Mouse (Mus musculus): ENCODE data around the gene Enpp7. TPM values are rescaled to one million over a fixed set of nuclear protein-coding genes. Genes with fewer than 3 reads are reported as not detected.

Gene Enpp7
- polyA plus RNA-seq, 1 experiment from 2014 or later = not detected

DNA sequence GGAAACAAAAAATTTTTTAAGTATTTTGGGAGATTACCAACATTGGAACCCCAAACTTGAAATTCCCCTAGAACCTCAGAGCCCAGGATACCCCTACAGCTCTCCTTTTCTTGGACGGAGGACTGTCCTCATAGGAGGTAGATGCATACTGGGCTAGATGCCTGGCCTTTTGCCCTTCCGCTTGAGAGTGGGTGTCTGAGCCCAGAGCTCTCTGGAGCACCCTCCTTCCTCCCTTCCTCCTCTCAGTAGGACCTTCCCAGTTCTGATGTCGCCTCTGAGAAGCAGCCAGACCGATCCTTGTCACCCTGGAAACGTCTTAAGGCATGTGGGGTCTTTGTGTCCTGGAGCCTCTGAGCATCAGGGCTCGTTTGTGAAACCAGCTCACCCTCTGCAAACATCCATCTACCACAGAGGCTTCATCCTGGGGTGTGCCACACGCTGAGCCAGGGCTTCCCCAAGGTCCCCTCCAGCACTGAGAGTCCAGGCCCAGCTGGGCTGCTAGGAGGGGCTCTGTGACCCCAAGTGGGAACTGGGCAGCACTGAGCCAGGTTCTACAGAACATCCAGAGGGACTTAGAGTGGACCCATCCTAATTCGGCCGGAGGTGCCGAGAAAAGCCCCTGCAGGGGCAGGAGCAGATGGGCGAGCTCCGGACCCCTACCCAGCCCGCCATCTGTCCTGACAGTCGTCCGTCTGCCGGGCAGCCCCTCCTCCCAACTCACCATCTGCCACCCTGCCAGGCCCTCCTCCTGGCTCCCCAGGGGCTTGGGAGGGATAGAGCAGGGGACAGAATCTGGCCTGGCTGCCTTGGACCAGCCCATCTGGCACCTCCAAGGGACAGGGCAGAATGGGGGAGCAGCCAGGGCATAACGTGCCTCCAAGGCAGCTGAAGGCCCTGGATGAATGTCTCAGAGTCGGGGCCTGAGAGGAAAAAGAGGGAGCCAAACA, 15.3 kb upstream of the Enpp7 start:
- Histone ChIP-seq H3K4me3 (replicated peaks) (no peak overlapping the region), H3K36me3 (no peaks in the 10 kb centered on the region), H3K4me2 (no peak overlapping the region), H3K4me1 (replicated peaks) (no peaks in the 10 kb centered on the region), H3K9ac (no peak overlapping the region), H3K27ac (no peak overlapping the region), H3K27me3 (peaks cover 17% of the 10 kb centered on the region; the same call in 1 of the 2 replicates), H3K9me3 (replicated peaks) (no peaks in the 10 kb centered on the region)
- ATAC-seq (ENCODE audit: low read depth) (no peak), DNase-seq (no peak)
- WGBS (ENCODE audit: insufficient replicate concordance) = 44% methylated on average over 18 of the region's 18 CpGs

DNA sequence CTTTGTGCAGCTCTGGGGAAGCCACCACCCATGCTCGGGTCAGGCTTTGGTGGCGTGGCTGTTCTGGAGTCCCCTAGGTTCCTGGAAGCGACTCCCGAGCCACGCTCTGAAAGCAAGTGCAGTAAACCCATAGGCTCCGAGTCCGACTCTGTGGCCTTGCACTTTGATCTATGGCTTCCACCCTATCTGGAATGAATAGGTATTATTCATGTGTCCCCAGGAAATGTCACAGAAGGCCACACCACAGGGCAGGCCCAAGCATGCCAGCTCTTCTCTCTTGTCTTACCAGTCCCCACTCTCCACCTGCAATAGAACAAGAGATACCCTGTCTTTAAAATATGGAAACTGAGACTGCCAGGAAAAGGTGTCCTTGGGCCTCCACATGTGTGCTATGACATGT, 13.6 kb upstream of the Enpp7 start:
- Histone ChIP-seq H3K4me3 (replicated peaks) (no peak overlapping the region), H3K36me3 (no peaks in the 10 kb centered on the region), H3K9ac (no peak overlapping the region), H3K27ac (no peak overlapping the region), H3K9me3 (replicated peaks) (no peaks in the 10 kb centered on the region), H3K4me2 (no peak overlapping the region), H3K27me3 (peaks cover 31% of the 10 kb centered on the region), H3K4me1 (replicated peaks) (no peaks in the 10 kb centered on the region)
- DNase-seq = no peak
- 64% methylated on average over 7 of the region's 7 CpGs for WGBS (ENCODE audit: insufficient replicate concordance)
- ATAC-seq (ENCODE audit: low read depth) = no peak

DNA sequence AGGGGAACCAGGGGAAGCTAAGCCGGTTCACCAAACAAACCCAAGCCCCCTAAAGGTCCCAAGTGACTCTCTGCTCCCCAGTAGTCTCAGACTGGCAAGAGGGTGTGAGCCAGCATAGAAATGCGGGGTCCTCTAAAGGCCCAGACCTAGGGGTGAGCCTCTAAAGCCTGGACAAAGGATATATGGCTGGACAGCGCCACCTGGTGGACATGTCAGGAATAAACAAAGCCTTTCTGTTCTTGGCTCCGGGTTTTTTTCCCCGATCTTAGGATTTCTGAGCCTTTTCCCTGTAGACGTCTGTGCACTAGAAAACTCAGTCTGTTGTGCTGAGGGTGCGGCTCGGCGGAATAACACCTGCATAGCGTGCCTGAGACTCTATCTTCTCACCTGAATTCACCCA, 12.6 kb upstream of the Enpp7 start:
- no peak overlapping the region for H3K27ac ChIP-seq

DNA sequence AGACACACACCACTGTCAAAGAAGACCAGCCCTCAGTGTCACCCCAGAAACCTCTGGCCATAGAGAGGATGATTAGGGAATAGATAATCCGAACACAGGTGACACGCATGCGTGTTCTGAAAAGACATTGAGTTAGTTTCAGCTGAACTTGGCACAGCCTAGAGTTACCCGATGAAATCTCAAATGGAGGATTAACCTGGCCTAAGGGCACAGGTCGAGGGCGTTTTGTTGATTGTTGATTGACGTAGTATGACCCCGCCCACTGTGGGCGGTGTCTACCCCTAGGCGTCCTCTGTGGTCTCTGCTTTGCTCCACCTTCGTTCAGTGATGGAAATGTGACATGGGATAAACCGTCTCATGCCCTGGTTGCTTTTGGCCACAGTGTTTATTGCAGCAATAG, 12.1 kb upstream of the Enpp7 start:
- H3K4me1 ChIP-seq (replicated peaks) = no peaks in the 10 kb centered on the region
- peak overlapping the region; percentile 38 for H3K4me2 ChIP-seq
- no peaks in the 10 kb centered on the region for H3K9me3 ChIP-seq (replicated peaks)
- H3K9ac ChIP-seq = no peak overlapping the region
- no peak overlapping the region for H3K27ac ChIP-seq
- ATAC-seq (ENCODE audit: low read depth) (peak; percentile 29; the same call in 1 of the 2 replicates), DNase-seq (no peak)
- H3K36me3 ChIP-seq = no peaks in the 10 kb centered on the region
- H3K4me3 ChIP-seq (replicated peaks) = no peak overlapping the region; the same call in 1 of the 2 replicates
- 17% methylated on average over 12 of the region's 12 CpGs for WGBS (ENCODE audit: insufficient replicate concordance)
- peaks cover 30% of the 10 kb centered on the region for H3K27me3 ChIP-seq

More for the DNA sequence above, 12.6 kb upstream of the Enpp7 start:
- H3K36me3 ChIP-seq = no peaks in the 10 kb centered on the region
- H3K4me3 ChIP-seq (replicated peaks) = no peak overlapping the region
- ATAC-seq (ENCODE audit: low read depth) (no peak), DNase-seq (peak; percentile 26)
- H3K4me1 ChIP-seq (replicated peaks) = no peaks in the 10 kb centered on the region
- H3K27me3 ChIP-seq = peaks cover 32% of the 10 kb centered on the region
- no peaks in the 10 kb centered on the region for H3K9me3 ChIP-seq (replicated peaks)
- H3K9ac ChIP-seq = no peak overlapping the region
- peak overlapping the region; percentile 38 for H3K4me2 ChIP-seq
- WGBS (ENCODE audit: insufficient replicate concordance) = 2% methylated on average over 10 of the region's 10 CpGs

DNA sequence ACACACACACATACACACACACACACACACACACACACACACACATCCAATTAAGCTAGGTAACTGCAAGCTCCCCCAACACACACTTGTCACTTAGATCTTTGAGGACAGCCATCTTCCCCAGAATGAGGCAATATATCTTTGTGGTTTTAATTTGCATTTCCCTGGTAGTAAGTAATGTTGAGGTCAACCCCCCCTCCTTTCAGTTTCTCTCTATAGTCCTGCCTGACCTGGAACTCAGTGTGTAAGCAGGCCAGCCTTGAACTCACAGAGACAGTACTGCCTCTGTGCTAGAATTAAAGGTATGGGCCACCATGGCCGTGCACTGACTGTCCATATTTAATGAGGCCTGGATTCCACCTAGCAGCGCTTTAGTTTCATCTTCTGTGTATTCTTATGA, 7.6 kb upstream of the Enpp7 start:
- H3K4me2 ChIP-seq = no peak overlapping the region
- H3K27me3 ChIP-seq = peaks cover 20% of the 10 kb centered on the region
- no peak overlapping the region for H3K9ac ChIP-seq
- no peak overlapping the region for H3K27ac ChIP-seq
- H3K4me3 ChIP-seq (replicated peaks) = no peak overlapping the region
- H3K36me3 ChIP-seq = no peaks in the 10 kb centered on the region
- no peak for ATAC-seq (ENCODE audit: low read depth)
- H3K4me1 ChIP-seq (replicated peaks) = no peaks in the 10 kb centered on the region
- WGBS (ENCODE audit: insufficient replicate concordance) = 59% methylated on average over 2 of the region's 2 CpGs
- no peaks in the 10 kb centered on the region for H3K9me3 ChIP-seq (replicated peaks)
- no peak for DNase-seq

DNA sequence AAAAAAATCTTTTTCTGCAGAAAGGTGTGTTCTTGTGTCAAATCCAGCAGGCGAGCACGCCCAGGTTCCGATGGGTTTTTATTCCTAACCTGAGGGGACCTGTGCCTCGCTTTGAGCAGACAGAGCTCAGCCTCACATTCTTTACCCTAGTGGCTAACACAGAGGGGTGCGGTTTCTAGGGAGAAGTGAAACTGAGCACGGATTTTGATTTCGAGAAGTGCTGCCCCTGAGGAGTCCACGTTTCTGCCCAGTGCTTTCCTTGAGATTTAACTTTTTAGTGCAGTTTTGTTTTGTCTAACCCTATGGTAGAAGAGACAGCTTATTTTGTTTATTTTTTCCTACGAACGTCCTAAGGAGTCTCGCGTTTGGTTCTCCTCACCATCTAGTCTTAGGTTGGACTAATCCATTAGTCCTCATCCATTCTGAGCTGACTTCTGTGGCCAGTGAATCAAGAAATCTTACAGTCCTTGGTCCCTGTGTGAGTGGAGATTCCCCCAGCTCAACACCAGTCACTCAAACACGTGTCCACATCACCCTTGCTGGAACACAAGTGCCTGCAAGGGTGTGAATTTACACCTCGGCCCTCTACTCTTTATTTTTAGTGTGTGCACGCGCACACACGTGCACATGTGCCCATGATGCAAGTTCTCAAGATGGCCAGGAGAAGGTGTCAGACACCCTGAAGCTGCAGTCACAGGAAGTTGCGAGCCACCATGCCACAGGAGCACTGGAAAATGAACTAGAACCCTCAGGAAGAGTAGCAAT, 6.8 kb upstream of the Enpp7 start:
- WGBS (ENCODE audit: insufficient replicate concordance) = 41% methylated on average over 18 of the region's 18 CpGs
- H3K36me3 ChIP-seq = no peaks in the 10 kb centered on the region
- no peaks in the 10 kb centered on the region for H3K4me1 ChIP-seq (replicated peaks)
- no peak overlapping the region for H3K4me3 ChIP-seq (replicated peaks)
- H3K9me3 ChIP-seq (replicated peaks) = no peaks in the 10 kb centered on the region
- ATAC-seq (ENCODE audit: low read depth) = no peak
- H3K27me3 ChIP-seq = peaks cover 20% of the 10 kb centered on the region
- H3K9ac ChIP-seq = no peak overlapping the region
- no peak overlapping the region for H3K27ac ChIP-seq
- no peak overlapping the region for H3K4me2 ChIP-seq
- DNase-seq = no peak

DNA sequence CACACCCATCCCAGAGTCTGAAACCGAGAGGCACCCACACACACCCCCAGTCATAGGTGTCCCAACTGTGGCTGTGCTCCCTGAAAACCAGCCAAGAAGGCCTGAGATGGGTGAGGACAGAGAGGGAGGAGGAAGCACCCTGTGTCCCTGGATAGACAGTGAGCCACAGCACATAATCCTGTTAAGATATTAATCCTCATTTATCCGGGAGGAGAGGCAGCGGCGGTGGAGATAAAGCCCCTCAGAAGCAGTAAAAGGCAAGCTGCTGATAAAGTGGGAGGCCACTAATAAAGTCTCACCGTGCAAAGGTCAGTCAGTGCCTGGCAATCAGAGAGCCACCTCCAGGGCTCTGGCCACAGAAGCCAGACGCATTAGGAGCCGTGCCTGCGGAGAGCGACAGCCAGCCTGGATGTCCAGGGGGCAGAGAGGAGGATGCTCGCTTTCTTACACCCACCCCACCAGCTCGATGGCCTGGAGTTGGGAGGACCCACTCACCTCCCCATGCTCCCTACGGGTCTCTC, 5.3 kb upstream of the Enpp7 start:
- WGBS (ENCODE audit: insufficient replicate concordance) = 47% methylated on average over 12 of the region's 12 CpGs
- Histone ChIP-seq H3K9ac (no peak overlapping the region), H3K36me3 (no peaks in the 10 kb centered on the region), H3K27ac (no peak overlapping the region), H3K27me3 (peaks cover 20% of the 10 kb centered on the region), H3K9me3 (replicated peaks) (no peaks in the 10 kb centered on the region), H3K4me2 (no peak overlapping the region), H3K4me1 (replicated peaks) (no peaks in the 10 kb centered on the region), H3K4me3 (replicated peaks) (no peak overlapping the region)
- no peak for DNase-seq
- ATAC-seq (ENCODE audit: low read depth) = no peak

DNA sequence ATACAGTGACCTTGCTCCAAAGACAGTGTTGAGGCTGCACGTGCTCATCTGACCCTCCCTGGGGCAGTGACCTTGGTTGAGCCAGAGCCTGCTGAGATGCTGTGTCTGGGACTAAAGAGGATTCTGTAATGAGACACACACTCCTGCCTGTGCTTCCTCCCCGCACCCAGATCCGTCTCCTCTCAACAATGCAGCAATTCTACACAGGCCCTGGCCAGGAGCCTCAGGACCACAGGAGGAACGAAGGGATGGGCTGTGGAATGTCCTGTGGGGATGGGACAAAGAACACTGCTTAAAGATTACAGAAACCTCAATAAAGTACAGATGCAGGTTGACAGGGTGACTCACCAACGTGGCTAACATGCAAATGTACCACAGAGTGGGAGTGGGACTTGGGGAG, 2.4 kb upstream of the Enpp7 start:
- Histone ChIP-seq H3K36me3 (no peaks in the 10 kb centered on the region), H3K9ac (no peak overlapping the region), H3K9me3 (replicated peaks) (no peaks in the 10 kb centered on the region), H3K4me2 (no peak overlapping the region), H3K4me3 (replicated peaks) (no peak overlapping the region), H3K27me3 (peaks cover 5% of the 10 kb centered on the region; the same call in 1 of the 2 replicates), H3K4me1 (replicated peaks) (no peaks in the 10 kb centered on the region), H3K27ac (no peak overlapping the region)
- no peak for ATAC-seq (ENCODE audit: low read depth)
- WGBS (ENCODE audit: insufficient replicate concordance) = 47% methylated on average over 5 of the region's 5 CpGs
- DNase-seq = no peak

DNA sequence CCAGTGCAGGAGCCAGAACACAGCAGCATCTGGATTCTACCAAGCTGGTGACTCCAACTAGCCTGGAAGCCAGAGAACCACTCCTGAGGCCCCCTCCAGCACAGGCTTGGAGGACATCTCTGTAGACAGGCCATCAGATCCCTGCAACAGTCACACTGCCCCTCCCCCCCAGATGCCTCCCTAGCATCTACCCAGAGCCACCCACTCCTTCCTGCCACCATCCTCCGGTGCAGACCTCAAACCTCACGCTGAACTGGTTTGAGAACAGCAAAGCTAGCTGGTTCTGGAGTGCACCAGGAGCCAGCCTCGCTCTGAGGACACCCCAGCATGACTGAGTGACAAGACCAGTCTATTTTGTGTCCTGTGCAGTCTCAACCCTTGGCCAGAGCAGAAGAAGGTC, 4.8 kb downstream of the Enpp7 start:
- H3K4me3 ChIP-seq (replicated peaks) = no peak overlapping the region
- no peak for ATAC-seq (ENCODE audit: low read depth)

DNA sequence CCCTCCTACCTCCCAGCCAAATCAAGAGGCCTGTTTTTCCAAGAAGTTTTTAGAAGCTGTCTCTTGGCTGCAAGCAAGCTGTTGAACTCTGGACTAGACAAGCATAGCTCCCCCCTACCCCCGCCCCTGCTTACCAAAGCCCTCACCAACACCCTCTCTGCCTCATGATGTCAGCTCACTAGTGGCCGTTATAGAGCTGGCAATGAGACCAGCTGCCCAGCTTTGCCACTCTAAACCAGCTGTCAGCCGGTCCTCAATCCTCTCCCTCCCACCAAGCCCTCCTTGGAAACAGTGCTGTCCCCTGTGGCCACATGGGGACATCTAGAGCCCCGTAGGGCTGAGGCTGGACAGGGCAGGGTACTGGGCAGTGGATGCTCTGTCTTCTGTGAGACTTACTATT, 7.5 kb downstream of the Enpp7 start:
- Histone ChIP-seq H3K4me1 (replicated peaks) (peaks cover 3% of the 10 kb centered on the region; the same call in 1 of the 2 replicates), H3K4me2 (no peak overlapping the region), H3K27me3 (peaks cover 30% of the 10 kb centered on the region), H3K27ac (no peak overlapping the region), H3K9me3 (replicated peaks) (no peaks in the 10 kb centered on the region), H3K36me3 (no peaks in the 10 kb centered on the region), H3K9ac (no peak overlapping the region), H3K4me3 (replicated peaks) (no peak overlapping the region)
- DNase-seq (no peak), ATAC-seq (ENCODE audit: low read depth) (no peak)
- WGBS (ENCODE audit: insufficient replicate concordance) = 40% methylated on average over 4 of the region's 4 CpGs

More for the DNA sequence above, 4.8 kb downstream of the Enpp7 start:
- Histone ChIP-seq H3K4me2 (no peak overlapping the region), H3K9me3 (replicated peaks) (no peaks in the 10 kb centered on the region), H3K9ac (no peak overlapping the region), H3K27me3 (peaks cover 7% of the 10 kb centered on the region), H3K27ac (no peak overlapping the region), H3K36me3 (no peaks in the 10 kb centered on the region), H3K4me1 (replicated peaks) (peaks cover 3% of the 10 kb centered on the region; the same call in 1 of the 2 replicates)
- no peak for DNase-seq
- 10% methylated on average over 3 of the region's 3 CpGs for WGBS (ENCODE audit: insufficient replicate concordance)

DNA sequence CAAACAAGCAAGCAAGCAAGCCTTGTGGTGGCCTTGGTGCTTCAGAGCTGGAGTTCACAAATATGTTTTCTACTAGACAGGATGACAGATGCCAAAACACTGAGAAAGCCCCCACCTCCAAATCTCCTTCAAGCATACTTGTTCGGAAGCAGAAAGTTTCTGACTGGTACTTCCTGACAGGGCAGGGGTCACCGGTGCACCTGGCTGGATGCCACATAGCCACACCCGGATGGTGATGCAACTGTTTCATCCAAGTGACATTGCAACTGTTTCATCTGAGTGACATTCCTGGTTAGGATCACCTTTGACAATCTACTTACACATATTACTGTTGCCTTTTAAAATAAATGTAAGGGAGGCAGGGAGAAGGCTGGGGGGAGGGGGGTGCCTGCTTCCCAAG, 9.2 kb downstream of the Enpp7 start:
- no peak for ATAC-seq (ENCODE audit: low read depth)
- H3K9me3 ChIP-seq (replicated peaks) = no peaks in the 10 kb centered on the region
- no peak overlapping the region for H3K27ac ChIP-seq
- no peaks in the 10 kb centered on the region for H3K36me3 ChIP-seq
- peaks cover 39% of the 10 kb centered on the region for H3K27me3 ChIP-seq
- no peak overlapping the region for H3K9ac ChIP-seq
- DNase-seq = no peak
- H3K4me2 ChIP-seq = no peak overlapping the region
- no peak overlapping the region for H3K4me3 ChIP-seq (replicated peaks)
- 51% methylated on average over 3 of the region's 3 CpGs for WGBS (ENCODE audit: insufficient replicate concordance)
- H3K4me1 ChIP-seq (replicated peaks) = peaks cover 3% of the 10 kb centered on the region; the same call in 1 of the 2 replicates
